Comparison of ENCODE assay signal across 24 mouse cellular contexts in the genomic region with DNA sequence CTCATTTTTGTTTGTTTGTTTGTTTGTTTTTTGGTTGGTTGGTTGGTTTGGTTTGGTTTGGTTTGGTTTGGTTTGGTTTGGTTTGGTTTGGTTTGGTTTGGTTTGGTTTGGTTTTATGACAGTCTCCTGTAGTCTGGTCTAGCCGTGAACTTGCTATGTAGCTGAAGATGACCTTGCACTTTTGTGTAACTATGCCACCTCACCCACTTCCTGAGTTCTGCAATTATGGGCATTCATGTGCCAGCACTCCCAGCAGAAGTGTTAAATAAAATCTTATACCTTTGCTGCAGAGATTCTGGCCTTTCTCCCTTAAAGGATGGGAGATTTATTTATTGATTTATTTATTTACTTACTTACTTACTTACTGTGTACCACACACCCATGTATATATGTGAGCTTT. TPM values are rescaled to one million over a fixed set of nuclear protein-coding genes. Genes with fewer than 3 reads are reported as not detected.
DNase-seq lines count a peak whose midpoint lies in the region; ATAC-seq lines count a peak whose summit lies in the region.
"Had no signal": no experiment of that assay in that cellular context is flagged by ENCODE, and none has a peak within 500 bp of the region (broad histone marks: within the 10 kb centered on the region; RNA-seq: fewer than 3 reads in every experiment).

No protein-coding gene starts in this region.

- peak; percentile 0 for DNase-seq in T-cell, adult 2 months (ENCODE audit: low spot score)
- DNase-seq in layer of hippocampus, postnatal 25 days (ENCODE audit: extremely low spot score in 1 of 2, low spot score in 1 of 2) = no peak
- DNase-seq in lung, postnatal 10 days = no peak
- DNase-seq in adrenal gland, adult 2 months = no peak
- DNase-seq: adrenal gland, adult 8-10 months; adrenal gland, postnatal 14 days; adrenal gland, postnatal 36 days; B cell, adult 2 months; cerebellum, adult 11 months; cerebellum, adult 18-20 months; cerebellum, adult 8-10 months; cerebellum, adult 9-11 months; cerebellum, postnatal 14 days; cerebellum, postnatal 36 days; forebrain, postnatal 0 days had no signal

- peak; percentile 53 to 69; a peak in 2 of 4 replicates for ATAC-seq in hematopoietic stem cell, adult 5-6 weeks (replicated peaks in 1 of 2; ENCODE audit: insufficient read depth in 1 of 2, low FRiP score in 2 of 2, low TSS enrichment in 1 of 2, low read depth in 1 of 2, poor library complexity in 2 of 2, severe bottlenecking in 2 of 2)
- ATAC-seq in megakaryocyte progenitor cell, adult 5-6 weeks (replicated peaks; ENCODE audit: poor library complexity) = 0 out of 2 replicates have a peak, but pooled peaks have one; percentile 60
- no peak for ATAC-seq in cerebellum, adult (ENCODE audit: insufficient number of reproducible peaks, low FRiP score, low TSS enrichment)
- ATAC-seq: CD4-positive, CD25-positive, alpha-beta regulatory T cell, adult 4 months; forebrain, embryonic 13.5 days; forebrain, embryonic 15.5 days; Patski had no signal

RNA-seq across cellular contexts. Expression of a gene that starts 51.5 kb away (rescaled TPM):
- total RNA-seq in hematopoietic stem cell, adult 5-6 weeks (2017) = 30.4 and 34.9 TPM in 2 replicates
- 10.4 and 13.3 TPM in 2 replicates for total RNA-seq in megakaryocyte progenitor cell, adult 5-6 weeks (2015)
- 16.9 and 21.3 TPM in 2 replicates for total RNA-seq in megakaryocyte progenitor cell, adult 5-6 weeks (2017)
- total RNA-seq in layer of hippocampus, postnatal 25 days (2021) = 10 to 100 TPM; 19.3 to 24.8 TPM
- total RNA-seq in adrenal gland, adult 2 months (2021) = 1 to 10 TPM; 2.1 to 8.1 TPM
- 4.8 and 6.2 TPM in 2 replicates for polyA plus RNA-seq in adrenal gland, adult 2 months (2012; rRNA removed)
- total RNA-seq: CH12.LX, G1E had no signal
- polyA plus RNA-seq: CD4-positive, CD25-positive, alpha-beta regulatory T cell, adult 4 months; G1E had no signal
